Mouse (Mus musculus) ES-E14 (cell line): ENCODE results near the gene Dmrt3.

Source experiments
- CHD2 ChIP-seq: IDR thresholded peaks from 2 replicates; pipeline ENCODE4 v1.6.1; 2014; ENCODE audit warnings: mild to moderate bottlenecking, low read depth, low read length, inconsistent platforms
- HCFC1 ChIP-seq: IDR thresholded peaks from 2 replicates; pipeline ENCODE4 v1.6.1; 2012; ENCODE audit warnings: low read length, inconsistent platforms, borderline replicate concordance; ENCODE audit not compliant: insufficient read depth
- MAFK ChIP-seq: IDR thresholded peaks from 2 replicates; pipeline ENCODE4 v1.6.1; 2014; ENCODE audit warnings: mild to moderate bottlenecking, low read depth, low read length, inconsistent platforms; ENCODE audit not compliant: insufficient read depth
- ZC3H11A ChIP-seq: IDR thresholded peaks from 2 replicates; pipeline ENCODE4 v1.6.1; 2012; ENCODE audit warnings: low read depth, mild to moderate bottlenecking, inconsistent platforms, low read length, borderline replicate concordance
- ZNF384 ChIP-seq: IDR thresholded peaks from 2 replicates; pipeline ENCODE4 v1.6.1; 2012; ENCODE audit warnings: low read depth, low read length, inconsistent platforms

DNA sequence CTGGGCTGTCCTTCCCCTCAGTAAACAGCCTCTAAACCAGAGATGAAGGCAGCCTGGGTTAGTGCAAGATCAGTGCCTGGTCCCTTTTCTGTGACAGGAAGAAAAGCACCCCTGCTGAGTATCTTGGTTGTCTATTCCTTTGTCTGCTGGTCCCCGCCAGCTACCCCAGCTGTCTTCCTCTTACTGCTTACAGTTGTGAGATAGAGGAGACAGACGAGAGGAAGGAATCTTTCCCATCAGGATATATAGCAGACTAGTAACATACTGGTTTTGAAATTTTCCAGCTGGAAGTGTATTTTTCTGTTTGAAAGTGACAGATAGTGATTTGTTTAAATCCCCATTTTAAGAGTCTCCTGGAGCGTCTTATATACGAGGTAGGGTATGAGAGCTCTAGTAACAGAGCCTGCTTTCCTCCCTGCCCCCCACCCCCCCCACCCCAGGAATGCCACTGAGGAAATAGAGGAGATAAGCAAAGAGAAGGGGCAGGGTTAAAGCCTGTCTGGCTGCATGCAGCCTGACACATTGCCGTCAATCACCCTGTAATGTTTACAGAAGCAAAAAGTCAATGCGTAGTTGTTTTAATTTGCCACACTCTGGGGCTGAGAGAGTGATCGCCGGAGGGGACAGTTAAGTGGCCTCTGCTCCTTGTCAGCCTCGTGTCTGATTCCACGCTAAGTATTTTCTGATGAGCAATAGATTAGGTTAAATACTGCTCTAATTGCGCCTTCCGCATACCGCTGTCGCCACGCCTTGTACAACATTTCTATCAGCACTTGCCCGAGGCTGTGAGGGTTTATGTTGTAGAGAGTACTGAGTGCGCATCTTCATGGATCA lies 34.9 kb upstream of the Dmrt3 start:
- no peak for TF ChIP-seq CHD2
- TF ChIP-seq MAFK, result no peak
- no peak for TF ChIP-seq HCFC1
- TF ChIP-seq ZNF384, result no peak
- no peak for TF ChIP-seq ZC3H11A
